In the genomic region with DNA sequence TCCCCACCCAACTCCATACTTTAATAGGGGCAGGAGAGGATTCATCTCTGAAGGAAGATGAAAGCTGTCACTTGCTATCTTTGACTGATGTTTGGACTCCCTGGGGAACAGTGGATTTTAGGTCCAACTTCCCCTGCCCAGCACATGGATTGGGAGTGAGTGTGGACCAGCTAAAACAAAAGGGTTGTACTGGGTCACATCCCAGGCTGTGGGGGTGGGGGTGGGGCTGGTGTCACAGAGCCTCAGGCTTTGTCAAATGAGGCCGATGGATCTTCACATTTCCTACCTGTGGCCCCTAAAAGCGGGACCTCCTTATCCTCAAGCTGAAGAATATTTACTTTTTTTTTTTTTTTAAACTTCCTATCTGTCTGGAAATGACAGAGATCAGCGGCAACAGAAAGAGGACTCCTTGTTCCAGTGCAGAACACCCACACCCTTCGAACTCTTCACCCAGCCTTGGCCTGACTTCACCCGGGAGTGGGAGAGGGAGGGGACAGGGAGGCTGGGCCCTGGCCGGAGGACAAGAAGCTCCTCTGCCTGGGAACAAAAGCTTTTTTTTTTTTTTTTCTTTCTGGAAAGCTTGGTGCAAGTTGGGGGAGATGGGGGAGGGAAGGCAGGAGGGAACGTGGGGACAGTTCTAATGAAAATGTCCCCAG, we compare ENCODE assay signal across 11 mouse cellular contexts. TPM values are rescaled to one million over a fixed set of nuclear protein-coding genes. Genes with fewer than 3 reads are reported as not detected.
A peak's percentile ranks its signal among the peaks of the same experiment; 100 is the strongest.
DNase-seq lines count a peak whose midpoint lies in the region; ATAC-seq and TF ChIP-seq lines count a peak whose summit lies in the region.
"Had no signal": no experiment of that assay in that cellular context is flagged by ENCODE, and none has a peak within 500 bp of the region (broad histone marks: within the 10 kb centered on the region; RNA-seq: fewer than 3 reads in every experiment).

No protein-coding gene starts in this region.

- H3K9ac ChIP-seq in hindbrain, postnatal 0 days (replicated peaks; ENCODE audit: low read length): no peak overlapping the region
- no peak overlapping the region for H3K9ac ChIP-seq in hindbrain, embryonic 13.5 days
- no peak overlapping the region; the same call in 1 of the 2 replicates for H3K9ac ChIP-seq in heart, adult 2 months (ENCODE audit: low read depth, low read length)
- H3K9ac ChIP-seq in midbrain, embryonic 14.5 days (replicated peaks; ENCODE audit: low read length): no peak overlapping the region
- H3K9ac ChIP-seq: limb, embryonic 15.5 days; stomach, embryonic 15.5 days had no signal

- 15% methylated on average over 7 of the region's 7 CpGs for WGBS in hindbrain, postnatal 0 days
- 9% methylated on average over 7 of the region's 7 CpGs for WGBS in hindbrain, embryonic 13.5 days
- 8% methylated on average over 7 of the region's 7 CpGs for WGBS in heart, adult 2 months
- 6% methylated on average over 7 of the region's 7 CpGs for WGBS in midbrain, embryonic 14.5 days

- H3K4me1 ChIP-seq in hindbrain, postnatal 0 days (ENCODE audit: insufficient read depth, low read length): peaks cover 4% of the 10 kb centered on the region; the same call in 1 of the 2 replicates
- peaks cover 18% of the 10 kb centered on the region for H3K4me1 ChIP-seq in hindbrain, embryonic 13.5 days (replicated peaks)
- peaks cover 35% of the 10 kb centered on the region for H3K4me1 ChIP-seq in heart, adult 2 months (ENCODE audit: control insufficient read depth, insufficient read depth, low read length)
- peaks cover 15% of the 10 kb centered on the region; the same call in 1 of the 2 replicates for H3K4me1 ChIP-seq in midbrain, embryonic 14.5 days (ENCODE audit: control insufficient read depth, insufficient read depth, low read length)

- no peak overlapping the region for H3K4me3 ChIP-seq in hindbrain, postnatal 0 days (ENCODE audit: low read length)
- no peak overlapping the region for H3K4me3 ChIP-seq in hindbrain, embryonic 13.5 days
- no peak overlapping the region; the same call in 1 of the 2 replicates for H3K4me3 ChIP-seq in heart, adult 2 months
- H3K4me3 ChIP-seq in midbrain, embryonic 14.5 days (replicated peaks; ENCODE audit: low read depth, low read length): no peak overlapping the region
- H3K4me3 ChIP-seq: limb, embryonic 15.5 days; stomach, embryonic 15.5 days had no signal

- peak; percentile 100 for TF ChIP-seq EP300 in heart, adult 2 months (IDR thresholded peaks at IDR 0.05; ENCODE audit: insufficient read depth, low read depth, low read length)

- H3K79me2 ChIP-seq in heart, adult 2 months (replicated peaks; ENCODE audit: control insufficient read depth, insufficient read depth, low read length): no peaks in the 10 kb centered on the region

- no peak for TF ChIP-seq CTCF in hindbrain, postnatal 0 days (IDR thresholded peaks at IDR 0.05; ENCODE audit: low read depth)
- no peak for TF ChIP-seq CTCF in heart, adult 2 months (IDR thresholded peaks at IDR 0.05)

- ATAC-seq in hindbrain, postnatal 0 days: 0 out of 2 replicates have a peak, but pooled peaks have one; percentile 27
- no peak for ATAC-seq in hindbrain, embryonic 13.5 days (ENCODE audit: low FRiP score)
- no peak for ATAC-seq in midbrain, embryonic 14.5 days (ENCODE audit: low FRiP score, low TSS enrichment)

- no peak overlapping the region for H3K4me2 ChIP-seq in hindbrain, postnatal 0 days (ENCODE audit: low read depth, low read length)
- H3K4me2 ChIP-seq in hindbrain, embryonic 13.5 days: no peak overlapping the region
- no peak overlapping the region for H3K4me2 ChIP-seq in midbrain, embryonic 14.5 days (ENCODE audit: low read length)
- H3K4me2 ChIP-seq: limb, embryonic 15.5 days; stomach, embryonic 15.5 days had no signal

- H3K36me3 ChIP-seq in hindbrain, postnatal 0 days (ENCODE audit: insufficient read depth, low read length): no peaks in the 10 kb centered on the region
- no peaks in the 10 kb centered on the region for H3K36me3 ChIP-seq in hindbrain, embryonic 13.5 days
- peaks cover 23% of the 10 kb centered on the region for H3K36me3 ChIP-seq in heart, adult 2 months (ENCODE audit: control insufficient read depth, insufficient read depth, low read length)
- H3K36me3 ChIP-seq in midbrain, embryonic 14.5 days (ENCODE audit: control insufficient read depth, insufficient read depth, low read length): no peaks in the 10 kb centered on the region
- H3K36me3 ChIP-seq: G1E; limb, embryonic 15.5 days; stomach, embryonic 15.5 days had no signal

- no peak overlapping the region for H3K27ac ChIP-seq in hindbrain, postnatal 0 days
- H3K27ac ChIP-seq in hindbrain, embryonic 13.5 days: no peak overlapping the region
- peak overlapping the region; percentile 97 for H3K27ac ChIP-seq in heart, adult 2 months
- no peak overlapping the region for H3K27ac ChIP-seq in midbrain, embryonic 14.5 days (replicated peaks; ENCODE audit: low read depth, low read length)
- H3K27ac ChIP-seq: limb, embryonic 15.5 days; stomach, embryonic 15.5 days had no signal

- DNase-seq in hindbrain, postnatal 0 days (ENCODE audit: low spot score): no peak
- peak; percentile 83 for DNase-seq in adipocyte (ENCODE audit: low spot score)
- peak; percentile 88 to 93 for DNase-seq in heart, adult 2 months
- peak; percentile 84 for DNase-seq in lung, postnatal 14 days
- no peak for DNase-seq in cerebellum, adult 11-12 months
- DNase-seq in midbrain, embryonic 14.5 days: no peak
- no peak for DNase-seq in thymus, postnatal 25 days

- intact Hi-C loops in heart, adult 2 months (cut with DNase I): loop anchor here (2.0 to 5.0 kb wide), 2 partner anchors 13 to 40 kb away; no protein-coding TSS in a partner anchor

- no peaks in the 10 kb centered on the region for H3K9me3 ChIP-seq in hindbrain, postnatal 0 days (ENCODE audit: low read length)
- H3K9me3 ChIP-seq in hindbrain, embryonic 13.5 days: no peaks in the 10 kb centered on the region; the same call in 1 of the 2 replicates
- H3K9me3 ChIP-seq in midbrain, embryonic 14.5 days (ENCODE audit: control insufficient read depth, low read length): peaks cover 7% of the 10 kb centered on the region
- H3K9me3 ChIP-seq: limb, embryonic 15.5 days; stomach, embryonic 15.5 days had no signal

- no peaks in the 10 kb centered on the region for H3K27me3 ChIP-seq in hindbrain, postnatal 0 days (ENCODE audit: insufficient read depth, low read length)
- no peaks in the 10 kb centered on the region for H3K27me3 ChIP-seq in hindbrain, embryonic 13.5 days
- H3K27me3 ChIP-seq in heart, adult 2 months (ENCODE audit: control insufficient read depth, insufficient read depth, low read length): no peaks in the 10 kb centered on the region
- H3K27me3 ChIP-seq in midbrain, embryonic 14.5 days (ENCODE audit: control insufficient read depth, insufficient read depth, low read length): 0 out of 2 replicates have a peak, but pooled peaks cover 2% of the 10 kb centered on the region
- H3K27me3 ChIP-seq: limb, embryonic 15.5 days; stomach, embryonic 15.5 days had no signal

- TF ChIP-seq POLR2A in heart, adult 2 months (IDR thresholded peaks at IDR 0.05; ENCODE audit: insufficient read depth, low read depth, low read length): peak; percentile 59

RNA-seq across cellular contexts. Expression of gene Cipc, which starts 14.8 kb away (rescaled TPM):
- 51.1 and 55.6 TPM in 2 replicates for total RNA-seq in hindbrain, postnatal 0 days (2014; rRNA removed)
- 27.6 and 29.6 TPM in 2 replicates for polyA plus RNA-seq in hindbrain, postnatal 0 days (2015; fragmentation: Nextera tagmentation; extraction: Ambion mirVana)
- polyA plus RNA-seq in hindbrain, embryonic 13.5 days (2015; fragmentation: Nextera tagmentation; extraction: Ambion mirVana): 44.1 and 45.4 TPM in 2 replicates
- 10 to 100 TPM; 43.8 to 45.1 TPM for total RNA-seq in heart, adult 2 months (2021)
- 34.1 and 39.6 TPM in 2 replicates for polyA plus RNA-seq in heart, adult 2 months (2012; rRNA removed)
- 42.5 and 61.0 TPM in 2 replicates for polyA plus RNA-seq in midbrain, embryonic 14.5 days (2014; fragmentation: Nextera tagmentation; extraction: Ambion mirVana)

RNA-seq across cellular contexts. Expression of gene Irf2bpl, which starts 47.4 kb away (rescaled TPM):
- 146 and 159 TPM in 2 replicates for total RNA-seq in hindbrain, postnatal 0 days (2014; rRNA removed)
- 59.4 and 66.9 TPM in 2 replicates for polyA plus RNA-seq in hindbrain, postnatal 0 days (2015; fragmentation: Nextera tagmentation; extraction: Ambion mirVana)
- 66.4 and 70.0 TPM in 2 replicates for polyA plus RNA-seq in hindbrain, embryonic 13.5 days (2015; fragmentation: Nextera tagmentation; extraction: Ambion mirVana)
- total RNA-seq in heart, adult 2 months (2021): 10 to 100 TPM; 32.6 to 36.9 TPM
- polyA plus RNA-seq in heart, adult 2 months (2012; rRNA removed): 15.6 and 20.1 TPM in 2 replicates
- 71.6 and 80.2 TPM in 2 replicates for polyA plus RNA-seq in midbrain, embryonic 14.5 days (2014; fragmentation: Nextera tagmentation; extraction: Ambion mirVana)

RNA-seq across cellular contexts. Expression of gene Zdhhc22, which starts 58.2 kb away (rescaled TPM):
- total RNA-seq in hindbrain, postnatal 0 days (2014; rRNA removed): 38.6 and 39.4 TPM in 2 replicates
- polyA plus RNA-seq in hindbrain, postnatal 0 days (2015; fragmentation: Nextera tagmentation; extraction: Ambion mirVana): 21.8 and 25.2 TPM in 2 replicates
- polyA plus RNA-seq in hindbrain, embryonic 13.5 days (2015; fragmentation: Nextera tagmentation; extraction: Ambion mirVana): 12.1 and 13.4 TPM in 2 replicates
- total RNA-seq in heart, adult 2 months (2021): not detected
- not detected in 2 replicates for polyA plus RNA-seq in heart, adult 2 months (2012; rRNA removed)
- polyA plus RNA-seq in midbrain, embryonic 14.5 days (2014; fragmentation: Nextera tagmentation; extraction: Ambion mirVana): 9.0 and 10.7 TPM in 2 replicates
- polyA plus RNA-seq: G1E; limb, embryonic 15.5 days had no signal

Comparison
In these comparisons a context has a peak if more than half of its experiments do, and no peak if none do; other contexts are left out.
1. DNase-seq: peak in adipocyte (single experiment), heart, adult 2 months (2 of 2) and lung, postnatal 14 days (single experiment); none in hindbrain, postnatal 0 days (single experiment), cerebellum, adult 11-12 months (single experiment), midbrain, embryonic 14.5 days (single experiment) and thymus, postnatal 25 days (single experiment).